Mouse (Mus musculus) E14TG2a.4 (cell line): ENCODE data around the gene Pik3r1.

Experiments
- CTCF ChIP-seq: conservative IDR thresholded peaks from 2 replicates; pipeline ENCODE4 v1.5.1; 2014; ENCODE audit warnings: low read length
- NANOG ChIP-seq: IDR thresholded peaks from 2 replicates; pipeline ENCODE4 v1.6.1; 2014; ENCODE audit warnings: borderline replicate concordance, low read length, mixed read lengths
- POU5F1 ChIP-seq: IDR thresholded peaks from 2 replicates; pipeline ENCODE4 v1.6.1; 2014; ENCODE audit warnings: low read length, borderline replicate concordance

- TF ChIP-seq CTCF, result no peak
- TF ChIP-seq NANOG, result no peak
- TF ChIP-seq POU5F1, result no peak
Measured at GRCm38 (mm10) chr13:101699742-101700141, 68.3 kb downstream of the Pik3r1 start.
